Mouse (Mus musculus): ENCODE data around the gene Osbpl3.

GRCm38 (mm10) chr6:50295136-50295535, 160.9 kb downstream of the Osbpl3 start:
- TF ChIP-seq CTCF (IDR thresholded peaks at IDR 0.05; ENCODE audit: low read depth) = no peak
- TF ChIP-seq EP300 (optimal IDR thresholded peaks at IDR 0.05) = no peak

Data from stomach, postnatal 0 days (tissue).